Mouse (Mus musculus) embryonic facial prominence, embryonic 14.5 days (tissue): Measurements from ENCODE around the gene Gas2l1. TPM values are rescaled to one million over a fixed set of nuclear protein-coding genes. Genes with fewer than 3 reads are reported as not detected.
"Not testable (repeated sequence)": the region's sequence is repeated elsewhere in the genome, so short reads cannot be mapped to it uniquely, and the experiment has no call there.

ENCODE experiments used
- ATAC-seq: fragments of 200-750 bp; cut with Nextera tagmentation; 2 replicates; pipeline ENCODE4 v1.8.0; 2017; ENCODE audit warnings: low read depth, moderate number of reproducible peaks, moderate TSS enrichment
- DNase-seq: peaks from one replicate; pipeline ENCODE4 v3.0.0-alpha.2; 2015; ENCODE audit warnings: low spot score
- H3K27ac ChIP-seq: fragments of 300-500 bp; sonication (generic); replicated peaks from 2 replicates; pipeline ENCODE4 v1.5.1; 2014; ENCODE audit warnings: low read depth, mild to moderate bottlenecking, low read length, moderate library complexity
- H3K27me3 ChIP-seq: fragments of 300-500 bp; sonication (generic); replicated peaks from 2 replicates; pipeline ENCODE4 v1.6.1; 2014; ENCODE audit warnings: low read length; ENCODE audit not compliant: control insufficient read depth, insufficient read depth
- H3K36me3 ChIP-seq: fragments of 300-500 bp; sonication (generic); 2 replicates; pipeline ENCODE4 v1.6.1; 2014; ENCODE audit warnings: low read length, mixed read lengths; ENCODE audit not compliant: control insufficient read depth, insufficient read depth
- H3K4me1 ChIP-seq: fragments of 300-500 bp; sonication (generic); 2 replicates; pipeline ENCODE4 v1.6.1; 2014; ENCODE audit warnings: antibody characterized with exemption, low read length; ENCODE audit not compliant: control insufficient read depth, insufficient read depth
- H3K4me2 ChIP-seq: fragments of 300-500 bp; sonication (generic); 2 replicates; pipeline ENCODE4 v1.6.1; 2014; ENCODE audit warnings: low read depth, mild to moderate bottlenecking, low read length, moderate library complexity, mixed read lengths
- H3K4me3 ChIP-seq: fragments of 300-500 bp; sonication (generic); 2 replicates; pipeline ENCODE4 v1.5.1; 2014; ENCODE audit warnings: low read depth, mild to moderate bottlenecking, low read length
- H3K9ac ChIP-seq: fragments of 300-500 bp; sonication (generic); 2 replicates; pipeline ENCODE4 v1.6.1; 2014; ENCODE audit warnings: low read depth, mild to moderate bottlenecking, low read length, moderate library complexity, mixed read lengths
- H3K9me3 ChIP-seq: fragments of 300-500 bp; sonication (generic); 2 replicates; pipeline ENCODE4 v1.6.1; 2016; ENCODE audit warnings: low read length; ENCODE audit not compliant: control insufficient read depth
- WGBS: fragments of 180-500 bp; shearing (Covaris S2); extraction: QIAGEN DNeasy Blood & Tissue Kit; methylation state at CpG from one replicate; pipeline ENCODE4 v1.1.7; 2014; 5-methylcytosine and 5-hydroxymethylcytosine counted together
- polyA plus RNA-seq: library from polyadenylated mRNA; unstranded; fragments of >200 nt; fragmentation: Nextera tagmentation; extraction: Ambion mirVana; gene quantifications from 2 replicates; pipeline ENCODE4 v1.2.1, GENCODE M21; 2014

Gene Gas2l1
- polyA plus RNA-seq, 1 experiment from 2014 or later: 33.8 TPM

GRCm38 (mm10) chr11:5099576-5100183 is 34.6 kb upstream of the Gas2l1 start:
- Histone ChIP-seq H3K4me3 (peak overlapping the region; percentile 91), H3K36me3 (peaks cover 7% of the 10 kb centered on the region; the same call in 1 of the 2 replicates), H3K27ac (peak overlapping the region; percentile 98), H3K9me3 (no peaks in the 10 kb centered on the region), H3K4me1 (peaks cover 20% of the 10 kb centered on the region), H3K9ac (peak overlapping the region; percentile 98), H3K4me2 (peak overlapping the region; percentile 88), H3K27me3 (no peaks in the 10 kb centered on the region)
- WGBS: under 1% methylated on average over 19 of the region's 31 CpGs
- peak; percentile 95 for DNase-seq
- peak; percentile 80 for ATAC-seq

GRCm38 (mm10) chr11:5098736-5099542 is 33.8 kb upstream of the Gas2l1 start, which contains the start of the genes Rhbdd3 and Ewsr1:
Gene Rhbdd3, plus strand, starts transcription at chr11:5098926.
Gene Ewsr1, minus strand, starts transcription at chr11:5099266.
- H3K36me3 ChIP-seq: 0 out of 2 replicates have a peak, but pooled peaks cover 6% of the 10 kb centered on the region
- H3K9me3 ChIP-seq: no peaks in the 10 kb centered on the region
- peak within 1 kb of the TSS; percentile 91 for H3K4me3 ChIP-seq
- H3K4me2 ChIP-seq: peak within 1 kb of the TSS; percentile 88
- H3K4me1 ChIP-seq: peaks cover 20% of the 10 kb centered on the region
- peak within 1 kb of the TSS; percentile 98 for H3K27ac ChIP-seq
- H3K27me3 ChIP-seq: no peaks in the 10 kb centered on the region
- peak; percentile 91 for ATAC-seq
- DNase-seq: peak; percentile 97
- WGBS: under 1% methylated on average over 52 of the region's 92 CpGs
- H3K9ac ChIP-seq: peak within 1 kb of the TSS; percentile 98

GRCm38 (mm10) chr11:5098035-5098735 is 33.1 kb upstream of the Gas2l1 start:
- H3K27ac ChIP-seq: peak overlapping the region; percentile 98
- no peaks in the 10 kb centered on the region for H3K27me3 ChIP-seq
- peak overlapping the region; percentile 98 for H3K9ac ChIP-seq
- H3K4me2 ChIP-seq: peak overlapping the region; percentile 81
- DNase-seq (peak; percentile 31), ATAC-seq (no peak; the same call in 1 of the 2 replicates)
- H3K9me3 ChIP-seq: no peaks in the 10 kb centered on the region
- peaks cover 9% of the 10 kb centered on the region; the same call in 1 of the 2 replicates for H3K36me3 ChIP-seq
- peak overlapping the region; percentile 91 for H3K4me3 ChIP-seq
- peaks cover 20% of the 10 kb centered on the region for H3K4me1 ChIP-seq
- under 1% methylated on average over 39 of the region's 44 CpGs for WGBS

- peak overlapping the region; percentile 98; the same call in 1 of the 2 replicates for H3K9ac ChIP-seq
- H3K4me3 ChIP-seq: peak overlapping the region; percentile 91
- no peak overlapping the region for H3K27ac ChIP-seq
- peaks cover 20% of the 10 kb centered on the region for H3K4me1 ChIP-seq
- DNase-seq (no peak), ATAC-seq (no peak)
- H3K9me3 ChIP-seq: no peaks in the 10 kb centered on the region
- peaks cover 20% of the 10 kb centered on the region for H3K36me3 ChIP-seq
- WGBS: 64% methylated on average over 8 of the region's 8 CpGs
- peak overlapping the region; percentile 81 for H3K4me2 ChIP-seq
- no peaks in the 10 kb centered on the region for H3K27me3 ChIP-seq
Observed at GRCm38 (mm10) chr11:5096480-5097020, 31.4 kb upstream of the Gas2l1 start.

GRCm38 (mm10) chr11:5095877-5096276 is 30.8 kb upstream of the Gas2l1 start:
- no peak overlapping the region for H3K9ac ChIP-seq
- H3K27me3 ChIP-seq: no peaks in the 10 kb centered on the region
- DNase-seq (no peak), ATAC-seq (no peak)
- 79% methylated on average over 5 of the region's 5 CpGs for WGBS
- H3K4me1 ChIP-seq: peaks cover 19% of the 10 kb centered on the region
- peaks cover 27% of the 10 kb centered on the region for H3K36me3 ChIP-seq
- H3K27ac ChIP-seq: no peak overlapping the region
- no peak overlapping the region for H3K4me3 ChIP-seq
- H3K9me3 ChIP-seq: no peaks in the 10 kb centered on the region
- H3K4me2 ChIP-seq: peak overlapping the region; percentile 81; the same call in 1 of the 2 replicates

- Histone ChIP-seq H3K36me3 (peaks cover 67% of the 10 kb centered on the region), H3K27me3 (no peaks in the 10 kb centered on the region), H3K4me1 (peaks cover 9% of the 10 kb centered on the region), H3K9me3 (no peaks in the 10 kb centered on the region), H3K4me3 (no peak overlapping the region), H3K4me2 (no peak overlapping the region), H3K9ac (no peak overlapping the region), H3K27ac (no peak overlapping the region)
- DNase-seq (peak; percentile 36), ATAC-seq (no peak)
- 40% methylated on average over 2 of the region's 2 CpGs for whole genome bisulfite sequencing
Observed at GRCm38 (mm10) chr11:5091706-5092105, 26.6 kb upstream of the Gas2l1 start.

- H3K9me3 ChIP-seq: no peaks in the 10 kb centered on the region
- 100% methylated on average over 1 of the region's 1 CpGs for WGBS
- H3K36me3 ChIP-seq: peaks cover 92% of the 10 kb centered on the region
- H3K27me3 ChIP-seq: no peaks in the 10 kb centered on the region
- no peak overlapping the region for H3K4me2 ChIP-seq
- H3K27ac ChIP-seq: no peak overlapping the region
- no peaks in the 10 kb centered on the region for H3K4me1 ChIP-seq
- H3K4me3 ChIP-seq: no peak overlapping the region
- H3K9ac ChIP-seq: no peak overlapping the region
- ATAC-seq: no peak
- DNase-seq: no peak
Observed at GRCm38 (mm10) chr11:5089147-5089546, 24.0 kb upstream of the Gas2l1 start.

GRCm38 (mm10) chr11:5076843-5077242 is 11.7 kb upstream of the Gas2l1 start:
- DNase-seq, H3K27me3 ChIP-seq, H3K9ac ChIP-seq, H3K27ac ChIP-seq, H3K9me3 ChIP-seq, H3K4me1 ChIP-seq, ATAC-seq, H3K4me3 ChIP-seq, H3K4me2 ChIP-seq: not testable (repeated sequence)
- H3K36me3 ChIP-seq: peaks cover 83% of the 10 kb centered on the region
- WGBS: 87% methylated on average over 4 of the region's 5 CpGs
